Mouse (Mus musculus) CD8-positive naive resting alpha-beta T cell, adult 2 months (primary cell): ENCODE results near the gene Cfap61.

Experiments used
- DNase-seq, 2 experiments: peaks; one replicate each; pipeline ENCODE4 v3.0.0; 2022; ENCODE audit warnings: low read depth in 2 of 2, low spot score in 2 of 2

Cfap61 gene

GRCm38 (mm10) chr2:146140711-146141110, 206.1 kb downstream of the Cfap61 start:
- DNase-seq = no peak

- no peak for DNase-seq
These were observed 212.7 kb downstream of the Cfap61 start for GRCm38 (mm10) chr2:146147306-146147705.

GRCm38 (mm10) chr2:146147801-146148200, 213.2 kb downstream of the Cfap61 start:
- no peak for DNase-seq

GRCm38 (mm10) chr2:146149206-146149974, 214.8 kb downstream of the Cfap61 start:
- no peak for DNase-seq

DNA sequence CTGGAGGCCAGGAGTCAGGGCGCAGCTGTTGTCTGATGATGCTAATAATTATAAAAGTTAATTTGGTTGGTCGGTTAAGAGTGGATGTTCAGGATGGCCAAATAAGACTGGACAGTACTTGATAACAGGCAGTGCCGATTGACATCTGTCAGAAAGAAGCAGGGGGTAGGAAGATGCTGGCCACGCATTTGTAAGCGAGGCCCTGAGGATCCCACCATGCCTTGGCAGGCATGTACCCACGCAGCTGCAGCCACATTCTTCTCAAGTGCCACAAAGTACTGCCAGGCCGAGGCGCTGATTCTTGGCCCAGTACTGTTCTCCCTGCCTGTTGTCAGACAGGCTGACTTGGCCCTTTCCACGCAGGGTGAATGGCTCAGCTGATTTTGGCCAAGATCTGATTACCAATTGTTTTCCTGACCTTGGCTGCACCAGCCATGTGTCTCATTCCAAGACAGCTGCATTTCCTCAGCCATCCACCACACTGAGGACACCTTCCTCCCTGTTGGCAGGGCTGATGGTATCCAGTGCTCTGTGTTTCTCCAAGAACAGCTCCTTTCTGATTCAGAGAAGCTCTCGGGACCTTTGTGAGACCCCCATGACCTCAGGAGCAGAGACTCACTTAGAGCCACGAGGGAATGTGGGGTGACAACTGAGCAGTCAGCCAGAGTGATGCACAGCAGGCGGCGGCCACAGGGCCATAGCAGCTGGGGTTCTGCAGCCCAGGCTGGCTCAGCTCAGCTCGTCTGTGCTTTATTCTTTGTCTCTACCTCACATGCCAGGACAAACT, 233.6 kb downstream of the Cfap61 start:
- DNase-seq = no peak

DNA sequence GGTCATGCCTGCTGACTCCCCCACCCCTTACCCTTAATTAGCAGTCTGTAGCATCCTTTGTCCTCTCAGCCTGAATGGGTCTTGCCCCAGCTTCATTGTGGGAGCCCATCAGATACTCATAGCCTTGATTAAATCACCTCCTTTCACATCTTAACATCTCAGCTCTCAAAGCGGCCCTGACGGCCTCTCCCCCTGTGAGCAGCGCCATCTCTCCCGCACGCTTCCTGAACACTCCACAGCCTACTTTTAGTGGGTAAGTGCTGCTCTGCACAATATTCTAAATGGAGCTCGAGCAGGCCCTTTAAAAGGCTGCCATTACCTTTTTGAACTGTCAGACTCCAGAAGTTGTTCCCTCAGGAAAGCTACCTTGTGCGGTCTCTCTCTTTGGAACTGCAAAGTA, 234.9 kb downstream of the Cfap61 start:
- DNase-seq = no peak

DNA sequence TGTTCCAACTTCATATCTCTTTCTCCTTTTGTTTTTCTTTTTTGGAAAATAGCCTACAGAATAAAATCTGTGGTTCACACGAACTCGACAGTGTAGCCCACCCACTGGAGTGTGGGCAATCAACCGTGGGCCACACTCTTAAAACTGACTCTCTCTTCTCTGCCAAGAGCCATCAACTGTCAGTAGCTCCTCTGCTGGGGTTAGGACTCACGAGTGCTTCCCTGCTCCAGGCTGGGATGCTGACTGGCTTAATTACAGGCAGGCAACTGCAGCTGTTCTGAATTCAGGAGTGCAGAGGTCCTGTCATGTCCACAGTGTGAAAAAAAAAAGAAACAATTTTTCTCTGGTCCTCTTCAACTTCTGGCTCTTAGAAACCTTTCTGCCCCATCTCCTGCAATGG, 237.5 kb downstream of the Cfap61 start:
- no peak for DNase-seq

- DNase-seq = no peak
These were observed 239.6 kb downstream of the Cfap61 start for GRCm38 (mm10) chr2:146174173-146174572.

GRCm38 (mm10) chr2:146178718-146179117, 244.1 kb downstream of the Cfap61 start:
- DNase-seq = no peak

GRCm38 (mm10) chr2:146183830-146184793, 249.5 kb downstream of the Cfap61 start:
- DNase-seq = no peak

DNA sequence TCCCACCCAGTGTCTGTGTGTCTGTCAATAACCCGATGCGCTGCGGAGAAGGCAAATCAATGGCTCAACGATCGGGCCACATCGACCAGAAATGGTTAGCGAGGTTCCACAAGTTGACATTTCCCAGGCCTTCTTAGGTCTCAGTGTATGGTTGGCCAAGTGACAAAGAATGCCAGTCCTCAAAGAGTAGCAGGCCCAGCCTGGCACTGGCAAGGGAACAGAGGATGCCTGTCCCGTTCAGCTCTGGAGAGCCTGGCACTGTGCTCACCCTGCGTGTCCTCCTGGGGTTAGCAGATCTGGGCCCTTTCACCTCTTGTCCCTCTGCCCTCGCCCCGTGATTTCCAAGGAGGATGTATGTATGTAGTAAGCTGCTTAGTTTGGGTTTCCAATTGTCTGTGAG, 261.5 kb downstream of the Cfap61 start:
- DNase-seq = no peak

- DNase-seq = no peak
These were observed 263.4 kb downstream of the Cfap61 start for GRCm38 (mm10) chr2:146197947-146198346.

DNA sequence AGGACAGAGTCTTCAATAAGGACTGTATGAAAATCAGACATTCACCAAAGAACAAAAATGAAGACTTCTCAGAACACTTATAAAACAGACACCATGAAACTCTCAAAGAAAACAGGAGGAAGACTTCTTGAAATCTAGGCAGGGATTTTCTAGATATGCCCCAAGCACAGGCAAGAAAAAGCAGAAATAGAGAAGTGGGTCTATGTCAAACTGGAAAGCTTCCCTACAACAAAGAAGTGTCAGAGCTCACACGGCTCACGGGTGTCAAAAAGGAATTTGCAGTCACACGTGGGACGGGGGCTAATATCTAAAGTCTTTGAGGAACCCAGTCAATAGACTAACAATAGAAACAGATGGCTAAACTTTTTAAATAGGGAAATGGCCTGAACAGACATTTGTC, 276.4 kb downstream of the Cfap61 start:
- no peak for DNase-seq

- DNase-seq = peak in 1 of 2 experiments; percentile 16
These were observed 280.1 kb downstream of the Cfap61 start for GRCm38 (mm10) chr2:146214715-146215114.

- no peak for DNase-seq
These were observed 281.8 kb downstream of the Cfap61 start for GRCm38 (mm10) chr2:146216111-146217064.

GRCm38 (mm10) chr2:146217227-146217980, 282.8 kb downstream of the Cfap61 start:
- no peak for DNase-seq

GRCm38 (mm10) chr2:146218161-146218691, 283.6 kb downstream of the Cfap61 start:
- no peak for DNase-seq

DNA sequence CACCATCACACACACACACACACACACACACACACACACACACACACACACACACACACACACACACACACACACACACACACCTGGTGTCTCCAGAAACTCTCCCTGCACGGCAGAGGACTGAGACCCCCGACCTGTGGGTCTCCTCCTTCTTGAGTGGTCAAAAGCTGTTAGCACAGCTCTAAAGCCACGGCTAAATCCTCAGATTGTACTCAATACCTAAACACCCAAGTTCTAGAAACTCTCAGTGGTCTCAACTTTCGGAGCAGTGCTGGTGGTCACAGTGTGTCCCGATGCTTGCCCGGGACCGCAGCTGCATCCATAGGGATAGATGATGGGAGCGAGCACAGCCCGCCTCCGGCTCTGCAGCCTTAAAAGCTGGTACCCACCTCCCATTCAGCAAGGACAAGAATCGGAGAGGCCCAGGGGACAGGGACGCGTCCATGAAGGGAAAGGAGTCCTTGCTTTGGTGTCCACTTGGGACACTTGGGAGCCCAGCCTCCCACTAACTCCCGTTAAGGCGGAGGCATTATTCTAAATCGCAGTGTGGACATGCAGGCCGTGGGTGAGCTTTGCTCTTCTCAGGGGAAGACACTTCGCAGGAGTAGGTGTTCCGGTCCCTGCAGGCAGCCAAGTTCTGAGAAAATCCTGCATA, 284.4 kb downstream of the Cfap61 start:
- no peak for DNase-seq

GRCm38 (mm10) chr2:146219791-146220190, 285.2 kb downstream of the Cfap61 start:
- no peak for DNase-seq
